Mouse (Mus musculus): Measurements from ENCODE around the gene Atp6v1e2. TPM values are rescaled to one million over a fixed set of nuclear protein-coding genes. Genes with fewer than 3 reads are reported as not detected.

The Atp6v1e2 gene
- polyA plus RNA-seq, 1 experiment from 2014 or later = not detected

DNA sequence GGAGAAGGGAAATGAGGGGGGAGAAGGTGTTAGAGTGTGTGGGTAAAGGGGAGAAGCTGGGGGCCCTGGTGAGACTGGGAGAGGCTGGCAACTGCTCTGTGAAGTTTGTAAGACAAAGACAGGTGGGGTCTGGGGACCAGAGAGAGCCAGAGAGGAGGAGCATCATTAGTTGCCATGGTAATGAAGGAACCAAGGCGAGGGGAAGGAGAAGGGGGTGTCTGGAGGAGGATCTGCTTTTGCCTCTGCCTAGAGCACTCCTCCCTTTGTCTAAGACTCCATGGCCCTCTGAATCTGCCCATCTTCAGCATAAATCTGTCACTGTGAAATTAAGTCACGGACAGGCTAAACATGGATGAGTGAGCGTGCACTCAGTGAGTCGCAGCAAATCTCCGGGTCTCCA is 14.8 kb downstream of the Atp6v1e2 start:
- Histone ChIP-seq H3K27me3 (no peaks in the 10 kb centered on the region; the same call in 1 of the 2 replicates), H3K4me3 (no peak overlapping the region), H3K4me1 (peaks cover 7% of the 10 kb centered on the region), H3K27ac (no peak overlapping the region), H3K9me3 (replicated peaks) (no peaks in the 10 kb centered on the region), H3K9ac (no peak overlapping the region), H3K36me3 (no peaks in the 10 kb centered on the region), H3K4me2 (replicated peaks) (no peak overlapping the region)
- 35% methylated on average over 5 of the region's 5 CpGs for WGBS
- 0 out of 2 replicates have a peak, but pooled peaks have one; percentile 53 for ATAC-seq (ENCODE audit: low FRiP score)

DNA sequence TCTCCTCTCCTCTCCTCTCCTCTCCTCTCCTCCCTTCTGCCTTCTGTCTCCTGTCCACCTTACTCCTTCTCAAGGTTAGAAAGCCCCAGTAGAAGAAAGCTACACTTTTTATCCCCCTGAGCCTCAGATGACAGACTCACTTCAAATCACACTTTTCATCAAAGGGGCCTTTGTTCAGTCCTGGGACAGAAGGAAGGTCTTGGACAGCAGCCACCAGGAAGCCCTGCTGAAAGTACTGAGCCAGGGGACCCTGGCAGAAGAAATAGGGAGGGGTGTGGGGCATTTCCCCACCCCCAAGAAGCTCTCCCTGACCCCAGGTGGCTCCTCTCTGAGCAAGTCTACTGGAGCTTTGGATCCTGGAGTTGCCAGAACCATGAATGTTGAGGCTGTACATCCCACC is 17.7 kb downstream of the Atp6v1e2 start:
- Histone ChIP-seq H3K4me1 (peaks cover 4% of the 10 kb centered on the region), H3K4me3 (no peak overlapping the region), H3K4me2 (replicated peaks) (no peak overlapping the region), H3K9ac (no peak overlapping the region), H3K27me3 (no peaks in the 10 kb centered on the region; the same call in 1 of the 2 replicates), H3K9me3 (replicated peaks) (peaks cover 7% of the 10 kb centered on the region), H3K36me3 (no peaks in the 10 kb centered on the region), H3K27ac (no peak overlapping the region)
- ATAC-seq (ENCODE audit: low FRiP score) = no peak

DNA sequence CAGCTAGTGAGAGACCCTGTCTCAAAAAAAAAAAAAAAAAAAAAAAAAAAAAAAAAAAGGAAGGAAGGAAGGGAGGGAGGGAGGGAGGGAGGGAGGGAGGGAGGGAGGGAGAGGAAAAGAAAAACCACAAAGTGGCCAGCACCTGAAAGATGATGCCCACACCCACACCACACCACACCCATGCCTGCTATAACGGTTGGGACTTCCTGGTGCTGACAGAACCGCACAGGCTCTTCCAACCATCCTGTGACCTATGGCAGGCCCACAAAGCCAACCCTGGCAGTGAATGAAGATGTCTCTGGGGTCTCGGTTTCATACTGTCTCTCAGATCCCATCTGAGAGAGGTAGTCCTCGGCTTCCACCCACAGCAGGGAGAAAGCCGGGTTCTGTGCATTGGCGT is 18.3 kb downstream of the Atp6v1e2 start:
- Histone ChIP-seq H3K27ac (no peak overlapping the region), H3K36me3 (no peaks in the 10 kb centered on the region), H3K27me3 (no peaks in the 10 kb centered on the region), H3K4me2 (replicated peaks) (no peak overlapping the region), H3K4me1 (peaks cover 4% of the 10 kb centered on the region), H3K9me3 (replicated peaks) (peaks cover 7% of the 10 kb centered on the region), H3K9ac (no peak overlapping the region), H3K4me3 (no peak overlapping the region)
- WGBS = 87% methylated on average over 6 of the region's 6 CpGs
- ATAC-seq (ENCODE audit: low FRiP score) = no peak

DNA sequence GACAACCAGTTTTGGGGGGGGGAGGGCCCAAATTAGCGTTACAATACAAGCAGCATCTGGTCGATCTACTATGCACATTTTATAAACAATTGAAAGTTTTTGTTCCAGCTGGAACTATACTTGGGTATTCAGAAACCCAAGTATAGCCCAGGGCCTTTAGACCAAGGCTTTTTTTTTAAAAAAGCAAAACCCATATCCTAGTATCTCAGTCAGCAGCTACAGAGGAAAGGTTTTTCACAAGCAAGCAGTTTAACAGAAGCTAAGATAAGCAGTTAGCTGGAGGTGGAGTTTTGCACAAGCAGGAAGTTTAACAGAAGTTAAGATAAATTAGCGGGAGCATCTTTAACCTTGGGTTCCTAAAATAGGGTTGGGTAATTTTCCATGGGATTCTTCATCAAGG is 20.9 kb downstream of the Atp6v1e2 start:
- no peak for ATAC-seq (ENCODE audit: low FRiP score)
- WGBS = 87% methylated on average over 3 of the region's 3 CpGs

DNA sequence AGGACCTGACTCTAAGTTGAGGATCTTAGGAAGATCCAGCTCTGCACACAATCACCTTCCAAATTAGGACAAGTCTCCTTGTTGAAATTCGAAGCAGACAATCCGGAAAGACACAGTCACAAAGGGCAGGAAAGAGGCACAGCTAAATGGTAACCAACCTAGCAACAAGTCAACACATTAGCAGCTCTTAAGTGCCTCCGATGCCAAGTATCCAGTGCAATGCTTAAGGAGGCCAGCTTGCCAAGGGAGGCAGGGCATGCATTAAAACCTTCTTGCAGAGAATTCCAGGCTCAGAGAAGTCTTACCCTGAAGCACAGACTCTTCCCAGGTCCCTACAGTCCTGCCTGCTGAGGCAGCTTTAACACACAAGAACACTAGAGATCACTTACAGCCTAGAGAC is 23.0 kb downstream of the Atp6v1e2 start:
- H3K9me3 ChIP-seq (replicated peaks) = peaks cover 7% of the 10 kb centered on the region
- no peak overlapping the region for H3K4me2 ChIP-seq (replicated peaks)
- ATAC-seq (ENCODE audit: low FRiP score) = no peak
- no peak overlapping the region for H3K9ac ChIP-seq
- H3K27me3 ChIP-seq = no peaks in the 10 kb centered on the region; the same call in 1 of the 2 replicates
- peaks cover 9% of the 10 kb centered on the region; the same call in 1 of the 2 replicates for H3K4me1 ChIP-seq
- H3K36me3 ChIP-seq = no peaks in the 10 kb centered on the region
- WGBS = 79% methylated on average over 3 of the region's 3 CpGs
- H3K27ac ChIP-seq = no peak overlapping the region
- no peak overlapping the region for H3K4me3 ChIP-seq

More for the DNA sequence above, 20.9 kb downstream of the Atp6v1e2 start:
- Histone ChIP-seq H3K27ac (no peak overlapping the region), H3K36me3 (no peaks in the 10 kb centered on the region), H3K9ac (no peak overlapping the region), H3K27me3 (no peaks in the 10 kb centered on the region; the same call in 1 of the 2 replicates), H3K4me1 (peaks cover 9% of the 10 kb centered on the region; the same call in 1 of the 2 replicates), H3K9me3 (replicated peaks) (peaks cover 7% of the 10 kb centered on the region), H3K4me3 (no peak overlapping the region), H3K4me2 (replicated peaks) (no peak overlapping the region)

DNA sequence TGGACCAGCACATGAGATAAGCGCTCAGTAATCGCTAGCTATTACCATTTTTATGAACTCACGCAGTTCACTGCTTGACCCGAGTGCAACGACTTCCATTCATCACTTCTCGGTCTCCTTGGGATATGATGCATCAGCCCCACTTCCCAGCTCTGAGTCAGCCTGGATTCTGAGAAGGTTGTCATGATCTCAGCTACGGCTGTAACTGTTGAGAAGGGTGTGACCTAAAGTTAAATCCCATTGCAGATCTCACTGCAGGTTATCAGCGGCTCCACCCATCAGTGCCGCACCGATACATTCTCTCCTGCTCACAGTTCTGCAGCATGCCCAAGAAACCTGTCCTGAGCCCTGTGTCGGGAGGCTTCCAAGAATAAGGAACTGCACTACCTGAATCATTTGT is 28.0 kb downstream of the Atp6v1e2 start:
- Histone ChIP-seq H3K27ac (no peak overlapping the region), H3K27me3 (no peaks in the 10 kb centered on the region; the same call in 1 of the 2 replicates), H3K9me3 (replicated peaks) (no peaks in the 10 kb centered on the region), H3K9ac (no peak overlapping the region), H3K4me1 (peaks cover 9% of the 10 kb centered on the region; the same call in 1 of the 2 replicates), H3K4me3 (no peak overlapping the region), H3K4me2 (replicated peaks) (no peak overlapping the region), H3K36me3 (no peaks in the 10 kb centered on the region)
- 88% methylated on average over 11 of the region's 11 CpGs for WGBS
- ATAC-seq (ENCODE audit: low FRiP score) = no peak

DNA sequence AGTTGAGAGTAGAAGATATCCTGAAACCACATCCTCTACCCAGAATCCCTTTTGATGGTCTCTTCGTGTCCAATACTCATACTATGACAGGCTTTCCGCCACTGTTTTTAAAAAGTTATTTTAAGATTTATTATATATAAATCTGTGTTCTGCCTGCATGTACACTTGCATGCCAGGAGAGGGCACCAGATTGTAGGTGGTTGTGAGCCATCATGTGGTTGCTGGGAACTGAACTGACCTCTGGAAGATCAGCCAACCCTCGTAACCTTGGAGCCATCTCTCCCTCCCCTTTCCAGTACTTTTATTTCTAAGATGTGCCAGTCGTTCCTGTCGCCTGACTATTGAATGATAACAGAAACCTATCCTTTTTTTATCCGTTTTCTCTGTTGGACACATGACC is 28.9 kb downstream of the Atp6v1e2 start:
- Histone ChIP-seq H3K9ac (no peak overlapping the region), H3K4me2 (replicated peaks) (no peak overlapping the region), H3K9me3 (replicated peaks) (no peaks in the 10 kb centered on the region), H3K36me3 (no peaks in the 10 kb centered on the region), H3K4me3 (no peak overlapping the region), H3K27me3 (no peaks in the 10 kb centered on the region), H3K27ac (no peak overlapping the region), H3K4me1 (peaks cover 9% of the 10 kb centered on the region; the same call in 1 of the 2 replicates)
- ATAC-seq (ENCODE audit: low FRiP score) = no peak
- 82% methylated on average over 6 of the region's 6 CpGs for WGBS

DNA sequence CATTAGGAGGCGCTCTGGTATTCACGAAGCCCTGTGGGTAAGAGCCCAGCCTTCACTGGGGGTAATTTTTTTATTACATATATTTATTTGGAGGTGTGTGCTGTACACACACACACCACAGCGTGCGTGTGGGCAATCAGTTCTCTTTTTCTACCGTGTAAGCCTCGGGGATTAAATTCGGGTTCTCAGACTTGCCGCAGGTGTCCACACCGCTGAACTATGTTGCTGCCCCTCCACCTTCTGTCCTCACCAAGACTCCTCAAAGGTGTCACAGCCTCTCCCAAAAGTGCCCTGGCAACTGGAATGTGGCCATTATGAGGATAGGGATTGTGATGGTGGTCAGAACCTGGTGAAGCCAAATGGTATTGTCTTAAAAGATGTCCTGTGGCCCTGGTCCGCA is 30.6 kb downstream of the Atp6v1e2 start, which contains the start of gene Tmem247:
Gene Tmem247 (plus strand): TSS at position 301 of the 400 bp plus-strand sequence.
- Histone ChIP-seq H3K4me3 (no peak within 1 kb of the TSS), H3K27ac (no peak within 1 kb of the TSS), H3K9ac (no peak within 1 kb of the TSS), H3K9me3 (replicated peaks) (no peaks in the 10 kb centered on the region), H3K36me3 (no peaks in the 10 kb centered on the region), H3K4me1 (no peaks in the 10 kb centered on the region), H3K4me2 (replicated peaks) (no peak within 1 kb of the TSS), H3K27me3 (no peaks in the 10 kb centered on the region)
- WGBS = 90% methylated on average over 10 of the region's 10 CpGs
- no peak for ATAC-seq (ENCODE audit: low FRiP score)

DNA sequence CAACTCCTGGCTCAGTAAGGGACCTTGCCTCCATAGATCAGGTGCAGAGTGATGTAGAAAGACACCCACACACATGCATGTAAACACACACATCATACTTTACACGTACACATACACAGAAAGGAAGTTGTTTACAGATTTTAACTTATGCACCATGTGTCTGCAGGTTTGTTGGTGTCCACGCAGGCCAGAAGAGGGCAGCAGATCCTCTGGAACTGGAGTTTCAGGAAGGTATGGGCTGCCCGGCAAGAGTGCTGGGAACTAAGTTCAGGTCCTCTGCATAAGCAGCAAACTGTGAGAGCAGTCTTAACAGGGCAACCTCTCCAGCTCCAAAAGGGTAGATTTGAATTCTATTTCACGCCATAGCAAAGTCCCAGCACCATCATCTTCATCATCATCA is 32.2 kb downstream of the Atp6v1e2 start:
- Histone ChIP-seq H3K27me3 (no peaks in the 10 kb centered on the region), H3K4me1 (no peaks in the 10 kb centered on the region), H3K4me2 (replicated peaks) (no peak overlapping the region), H3K9ac (no peak overlapping the region), H3K27ac (no peak overlapping the region), H3K9me3 (replicated peaks) (no peaks in the 10 kb centered on the region), H3K36me3 (no peaks in the 10 kb centered on the region), H3K4me3 (no peak overlapping the region)
- 76% methylated on average over 4 of the region's 4 CpGs for WGBS
- no peak for ATAC-seq (ENCODE audit: low FRiP score)

DNA sequence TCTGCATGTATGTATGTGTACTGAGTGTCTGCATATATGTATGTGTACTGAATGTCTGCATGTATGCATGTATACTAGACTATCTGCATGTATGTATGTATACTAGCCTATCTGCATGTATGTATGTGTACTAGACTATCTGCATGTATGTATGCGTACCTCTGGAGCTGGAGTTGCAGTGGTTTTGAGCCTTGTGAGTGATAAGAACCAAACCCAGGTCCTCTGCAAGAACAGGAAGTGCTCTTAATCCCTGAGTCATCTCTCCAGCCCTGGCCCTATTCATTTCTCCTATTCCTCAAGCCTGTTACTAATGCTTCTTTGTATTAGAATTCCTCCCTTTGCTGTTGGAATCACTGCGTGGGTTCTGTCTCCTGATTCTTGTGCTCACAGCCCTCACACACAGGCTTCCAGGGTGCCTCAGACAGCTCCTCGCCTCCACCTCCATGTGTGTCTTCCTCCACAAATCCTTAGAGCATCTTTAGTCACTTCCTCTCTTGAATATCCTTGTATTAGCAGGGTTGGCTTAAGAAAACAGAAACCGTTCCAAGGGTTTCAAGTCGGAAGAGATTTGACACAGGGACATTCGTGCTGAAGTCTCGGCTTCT is 34.6 kb downstream of the Atp6v1e2 start:
- ATAC-seq (ENCODE audit: low FRiP score) = no peak
- H3K4me2 ChIP-seq (replicated peaks) = no peak overlapping the region
- no peaks in the 10 kb centered on the region for H3K27me3 ChIP-seq
- H3K4me3 ChIP-seq = no peak overlapping the region
- H3K27ac ChIP-seq = no peak overlapping the region
- H3K4me1 ChIP-seq = no peaks in the 10 kb centered on the region
- H3K9ac ChIP-seq = no peak overlapping the region
- no peaks in the 10 kb centered on the region for H3K36me3 ChIP-seq
- H3K9me3 ChIP-seq (replicated peaks) = no peaks in the 10 kb centered on the region
- WGBS = 81% methylated on average over 7 of the region's 7 CpGs

DNA sequence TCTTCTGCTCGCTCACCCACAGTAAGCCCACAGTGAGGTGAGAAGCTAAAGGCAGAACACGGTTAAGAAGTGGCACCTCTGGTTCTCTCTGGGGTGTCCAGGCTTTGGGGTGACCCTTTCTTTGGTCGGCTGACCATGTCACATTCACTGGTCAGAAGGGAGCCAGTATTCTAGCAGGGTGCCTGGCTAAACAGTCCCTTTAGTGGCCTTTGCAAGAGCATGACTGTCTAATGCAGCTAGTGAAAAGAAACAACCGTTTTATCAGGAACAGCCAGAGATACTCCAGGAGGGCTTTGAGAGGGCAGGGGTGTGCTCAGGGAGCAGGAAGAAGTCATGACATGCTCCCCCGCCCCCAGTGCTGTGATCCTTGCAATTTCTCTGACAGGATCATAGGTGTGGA is 36.4 kb downstream of the Atp6v1e2 start:
- H3K4me1 ChIP-seq = no peaks in the 10 kb centered on the region
- no peaks in the 10 kb centered on the region for H3K36me3 ChIP-seq
- ATAC-seq (ENCODE audit: low FRiP score) = no peak
- H3K27ac ChIP-seq = no peak overlapping the region
- H3K9ac ChIP-seq = no peak overlapping the region
- H3K4me2 ChIP-seq (replicated peaks) = no peak overlapping the region
- 62% methylated on average over 5 of the region's 5 CpGs for WGBS
- H3K9me3 ChIP-seq (replicated peaks) = no peaks in the 10 kb centered on the region
- 0 out of 2 replicates have a peak, but pooled peaks cover 10% of the 10 kb centered on the region for H3K27me3 ChIP-seq
- H3K4me3 ChIP-seq = no peak overlapping the region

DNA sequence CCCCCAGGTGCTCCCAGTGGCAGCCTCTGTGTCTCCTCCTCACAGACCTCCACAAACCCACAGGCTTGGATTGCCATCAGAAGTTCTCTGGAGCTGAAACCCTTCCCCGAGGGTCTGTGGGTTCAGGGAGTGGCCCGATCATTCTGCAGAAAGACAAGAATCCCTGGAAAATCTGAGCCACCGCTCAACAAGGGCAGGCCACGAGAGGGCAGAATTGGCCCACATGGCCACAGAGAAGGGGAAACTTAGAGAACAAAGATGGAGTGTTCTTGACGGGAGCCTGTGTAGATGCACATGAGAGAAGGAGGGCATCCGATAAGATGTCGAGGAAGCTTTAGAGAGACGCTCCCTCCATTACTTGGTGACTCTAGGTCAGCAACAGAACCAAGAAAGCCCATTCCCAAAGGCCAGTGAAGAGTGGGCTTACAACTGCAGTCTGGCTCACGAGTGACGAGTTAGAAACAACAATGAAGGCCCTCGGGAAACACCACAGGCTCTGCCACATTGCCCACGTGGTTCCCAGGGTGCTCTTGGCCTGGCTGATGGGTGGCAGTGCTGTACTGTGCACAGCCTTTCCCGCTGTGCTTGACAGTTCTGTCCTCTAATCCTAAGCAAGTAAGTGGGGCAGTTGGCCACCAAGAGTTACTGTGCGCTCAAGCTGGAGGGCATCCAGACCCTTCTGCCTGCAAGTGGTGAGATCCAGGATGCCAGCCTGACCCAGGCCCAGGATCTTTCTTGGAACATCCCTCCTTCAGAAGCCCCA is 37.8 kb downstream of the Atp6v1e2 start:
- Histone ChIP-seq H3K9ac (no peak overlapping the region), H3K27ac (no peak overlapping the region), H3K4me1 (peaks cover 11% of the 10 kb centered on the region), H3K4me2 (replicated peaks) (no peak overlapping the region), H3K4me3 (no peak overlapping the region), H3K9me3 (replicated peaks) (no peaks in the 10 kb centered on the region), H3K27me3 (0 out of 2 replicates have a peak, but pooled peaks cover 10% of the 10 kb centered on the region), H3K36me3 (no peaks in the 10 kb centered on the region)
- WGBS = 70% methylated on average over 14 of the region's 14 CpGs
- ATAC-seq (ENCODE audit: low FRiP score) = no peak

Measured in hindbrain, embryonic 12.5 days (tissue).